Mouse (Mus musculus) left cerebral cortex, adult 9 months (tissue): ENCODE results near the gene Rbms3.

Source experiments
- DNase-seq, 2 experiments: peaks; one replicate each; pipeline ENCODE4 v3.0.0; 2022; ENCODE audit warnings: low spot score in 2 of 2

The Rbms3 gene

GRCm38 (mm10) chr9:117484396-117484795, 145.3 kb downstream of the Rbms3 start:
- DNase-seq, result no peak

- no peak for DNase-seq
These were observed 153.0 kb downstream of the Rbms3 start for GRCm38 (mm10) chr9:117476753-117477152.

GRCm38 (mm10) chr9:117452816-117453215, 176.9 kb downstream of the Rbms3 start:
- DNase-seq, result no peak

GRCm38 (mm10) chr9:117442611-117443010, 187.1 kb downstream of the Rbms3 start:
- no peak for DNase-seq

- DNase-seq, result peak; percentile 27 to 79
These were observed 193.9 kb downstream of the Rbms3 start for GRCm38 (mm10) chr9:117435856-117436255.

- DNase-seq, result no peak
These were observed 199.0 kb downstream of the Rbms3 start for GRCm38 (mm10) chr9:117430670-117431069.

- no peak for DNase-seq
These were observed 200.3 kb downstream of the Rbms3 start for GRCm38 (mm10) chr9:117429217-117430105.

- no peak for DNase-seq
These were observed 206.5 kb downstream of the Rbms3 start for GRCm38 (mm10) chr9:117423259-117423658.

GRCm38 (mm10) chr9:117419874-117420485, 209.7 kb downstream of the Rbms3 start:
- no peak for DNase-seq

GRCm38 (mm10) chr9:117413181-117413580, 216.5 kb downstream of the Rbms3 start:
- DNase-seq, result no peak

GRCm38 (mm10) chr9:117412584-117412983, 217.1 kb downstream of the Rbms3 start:
- no peak for DNase-seq

- no peak for DNase-seq
These were observed 225.1 kb downstream of the Rbms3 start for GRCm38 (mm10) chr9:117404621-117405020.

GRCm38 (mm10) chr9:117400262-117400671, 229.4 kb downstream of the Rbms3 start:
- DNase-seq, result no peak

- DNase-seq, result no peak
These were observed 232.6 kb downstream of the Rbms3 start for GRCm38 (mm10) chr9:117397071-117397470.

- no peak for DNase-seq
These were observed 233.1 kb downstream of the Rbms3 start for GRCm38 (mm10) chr9:117396586-117396985.

- DNase-seq, result no peak
These were observed 235.8 kb downstream of the Rbms3 start for GRCm38 (mm10) chr9:117393626-117394525.

- DNase-seq, result no peak
These were observed 241.7 kb downstream of the Rbms3 start for GRCm38 (mm10) chr9:117388024-117388423.

GRCm38 (mm10) chr9:117380876-117381275, 248.8 kb downstream of the Rbms3 start:
- DNase-seq, result no peak

- no peak for DNase-seq
These were observed 249.6 kb downstream of the Rbms3 start for GRCm38 (mm10) chr9:117380076-117380475.

- DNase-seq, result no peak
These were observed 250.2 kb downstream of the Rbms3 start for GRCm38 (mm10) chr9:117379448-117379983.

- DNase-seq, result no peak
These were observed 251.4 kb downstream of the Rbms3 start for GRCm38 (mm10) chr9:117378131-117378890.
